Mouse (Mus musculus) MEL (cell line): Measurements from ENCODE around the gene Ccdc188. TPM values are rescaled to one million over a fixed set of nuclear protein-coding genes. Genes with fewer than 3 reads are reported as not detected.

Experiments used
- DNase-seq: peaks from one replicate; pipeline ENCODE4 v3.0.0; 2011; ENCODE audit warnings: low read depth, low spot score
- H3K27ac ChIP-seq: 2 replicates; pipeline ENCODE4 v1.5.1; 2012; ENCODE audit warnings: low read depth, mild to moderate bottlenecking, control low read depth, low read length, moderate library complexity; ENCODE audit not compliant: control insufficient read depth
- H3K27me3 ChIP-seq, 2 experiments: fragments of 150-350 bp in 1 of 2; sonication (generic) in 1 of 2; 2 replicates each; pipeline ENCODE4 v1.6.1; 2012; ENCODE audit warnings: low read length in 2 of 2, mild to moderate bottlenecking in 2 of 2, improper control_type of control experiment in 1 of 2, moderate library complexity in 1 of 2; ENCODE audit not compliant: insufficient read depth in 2 of 2, control insufficient read depth in 1 of 2
- H3K36me3 ChIP-seq, 2 experiments: 2 replicates each; pipeline ENCODE4 v1.6.1; 2012 to 2014; ENCODE audit warnings: low read length in 2 of 2, improper control_type of control experiment in 1 of 2, inconsistent platforms in 1 of 2, mild to moderate bottlenecking in 1 of 2; ENCODE audit not compliant: insufficient read depth in 2 of 2, control insufficient read depth in 1 of 2
- H3K4me1 ChIP-seq, 2 experiments: fragments of 150-350 bp in 1 of 2; sonication (generic) in 1 of 2; 2 replicates each; pipeline ENCODE4 v1.6.1; 2012; ENCODE audit warnings: low read length in 2 of 2, improper control_type of control experiment in 1 of 2, mild to moderate bottlenecking in 1 of 2; ENCODE audit not compliant: insufficient read depth in 2 of 2, control insufficient read depth in 1 of 2
- H3K4me3 ChIP-seq, 2 experiments: fragments of 150-350 bp in 1 of 2; sonication (generic) in 1 of 2; 2 replicates each; pipeline ENCODE4 v1.5.1; 2012; ENCODE audit warnings: low read depth in 2 of 2, low read length in 2 of 2, mild to moderate bottlenecking in 2 of 2, moderate library complexity in 2 of 2, control low read depth in 1 of 2, improper control_type of control experiment in 1 of 2; ENCODE audit not compliant: control insufficient read depth in 1 of 2, insufficient read depth in 1 of 2
- H3K79me2 ChIP-seq: 2 replicates; pipeline ENCODE4 v1.6.1; 2012; ENCODE audit warnings: mild to moderate bottlenecking, low read length, moderate library complexity; ENCODE audit not compliant: control insufficient read depth, poor library complexity, insufficient read depth
- H3K9ac ChIP-seq: 2 replicates; pipeline ENCODE4 v1.6.1; 2012; ENCODE audit warnings: low read depth, mild to moderate bottlenecking, control low read depth, low read length, moderate library complexity; ENCODE audit not compliant: control insufficient read depth, poor library complexity, severe bottlenecking
- H3K9me3 ChIP-seq: fragments of 150-350 bp; sonication (generic); replicated peaks from 2 replicates; pipeline ENCODE4 v1.6.1; 2012; ENCODE audit warnings: mild to moderate bottlenecking, low read length, improper control_type of control experiment, moderate library complexity; ENCODE audit not compliant: insufficient read depth
- BHLHE40 ChIP-seq: IDR thresholded peaks from 2 replicates; pipeline ENCODE4 v1.6.1; 2012; ENCODE audit warnings: low read depth, mild to moderate bottlenecking, inconsistent platforms, low read length, improper control_type of control experiment, borderline replicate concordance
- ELF1 ChIP-seq: IDR thresholded peaks from 2 replicates; pipeline ENCODE4 v1.6.1; 2014; ENCODE audit warnings: low read depth, mild to moderate bottlenecking, inconsistent platforms, low read length, improper control_type of control experiment, moderate library complexity
- ETS1 ChIP-seq: IDR thresholded peaks from 2 replicates; pipeline ENCODE4 v1.6.1; 2012; ENCODE audit warnings: low read depth, mild to moderate bottlenecking, inconsistent platforms, low read length, improper control_type of control experiment, moderate library complexity
- MEF2A ChIP-seq: IDR thresholded peaks from 2 replicates; pipeline ENCODE4 v1.6.1; 2014; ENCODE audit warnings: low read depth, mild to moderate bottlenecking, inconsistent platforms, low read length, improper control_type of control experiment; ENCODE audit not compliant: poor library complexity, insufficient replicate concordance, severe bottlenecking; ENCODE audit errors: extremely low read depth
- MXI1 ChIP-seq: IDR thresholded peaks from 2 replicates; pipeline ENCODE4 v1.6.1; 2011; ENCODE audit warnings: mild to moderate bottlenecking, low read depth, low read length, improper control_type of control experiment
- NELFE ChIP-seq: IDR thresholded peaks from 2 replicates; pipeline ENCODE4 v1.6.1; 2011; ENCODE audit warnings: low read depth, low read length, improper control_type of control experiment
- NRF1 ChIP-seq: IDR thresholded peaks from 2 replicates; pipeline ENCODE4 v1.6.1; 2014; ENCODE audit warnings: low read depth, mild to moderate bottlenecking, inconsistent platforms, low read length, improper control_type of control experiment, moderate library complexity; ENCODE audit not compliant: poor library complexity, insufficient read depth, severe bottlenecking
- RAD21 ChIP-seq: IDR thresholded peaks from 2 replicates; pipeline ENCODE4 v1.6.1; 2011; ENCODE audit warnings: mild to moderate bottlenecking, low read depth, low read length, improper control_type of control experiment
- TAL1 ChIP-seq: IDR thresholded peaks from 2 replicates; pipeline ENCODE4 v1.6.1; 2012; ENCODE audit warnings: mild to moderate bottlenecking, inconsistent platforms, low read length, moderate library complexity, mixed read lengths
- TCF12 ChIP-seq: IDR thresholded peaks from 2 replicates; pipeline ENCODE4 v1.6.1; 2014; ENCODE audit warnings: low read depth, mild to moderate bottlenecking, inconsistent platforms, low read length, improper control_type of control experiment, moderate library complexity
- USF1 ChIP-seq: IDR thresholded peaks from 2 replicates; pipeline ENCODE4 v1.6.1; 2014; ENCODE audit warnings: low read depth, mild to moderate bottlenecking, inconsistent platforms, low read length, improper control_type of control experiment, moderate library complexity
- USF2 ChIP-seq, 2 experiments: IDR thresholded peaks; 2 replicates each; pipeline ENCODE4 v1.6.1; 2011 to 2012; ENCODE audit warnings: improper control_type of control experiment in 2 of 2, low read length in 2 of 2, borderline replicate concordance in 1 of 2, inconsistent platforms in 1 of 2, low read depth in 1 of 2, mild to moderate bottlenecking in 1 of 2; ENCODE audit not compliant: insufficient read depth in 1 of 2
- ZMIZ1 ChIP-seq: IDR thresholded peaks from 2 replicates; pipeline ENCODE4 v1.6.1; 2012; ENCODE audit warnings: low read depth, mild to moderate bottlenecking, inconsistent platforms, low read length, improper control_type of control experiment, moderate library complexity
- polyA plus RNA-seq, 2 experiments: library from polyadenylated mRNA; stranded (reverse) in 1 of 2; unstranded in 1 of 2; fragments of >175 nt in 1 of 2; fragments of >200 nt in 1 of 2; gene quantifications; 2 replicates each; pipeline versions ENCODE4 v1.2.1 to v1.2.4; 2012; ENCODE audit warnings: low replicate concordance in 2 of 2, low read depth in 1 of 2; ENCODE audit not compliant: insufficient read length in 2 of 2, insufficient read depth in 1 of 2, missing spikeins in 1 of 2
- total RNA-seq: library from RNA; depleted of rRNA; stranded (reverse); fragments of 300-350 nt; gene quantifications from 2 replicates; pipeline ENCODE4 v1.2.3, GENCODE M21; 2012

Ccdc188 gene
- total and polyA plus RNA-seq, 3 experiments, result not detected

DNA sequence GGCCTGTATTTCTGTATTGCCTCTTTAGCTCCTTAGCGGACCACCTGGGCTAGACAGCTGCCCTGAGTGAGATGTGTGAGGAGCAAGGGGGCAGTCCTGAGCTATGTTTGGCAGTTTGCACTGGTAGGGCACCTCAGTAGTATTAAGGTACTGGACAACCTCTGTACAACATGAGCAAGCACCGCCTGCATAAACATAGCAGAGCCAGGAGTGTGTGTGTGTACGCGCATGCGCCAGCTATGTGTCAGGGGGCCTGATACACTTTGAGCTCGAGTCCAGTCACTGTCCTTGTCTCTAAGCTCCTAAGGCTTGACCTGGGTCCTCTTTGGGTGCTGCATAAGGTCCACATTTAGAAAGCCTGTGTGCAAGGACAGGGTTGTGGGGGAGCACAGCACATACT lies 12.9 kb downstream of the Ccdc188 start:
- no peak overlapping the region for H3K9ac ChIP-seq
- no peak overlapping the region for H3K4me3 ChIP-seq
- no peak overlapping the region for H3K27ac ChIP-seq
- H3K9me3 ChIP-seq, result no peaks in the 10 kb centered on the region
- DNase-seq, result no peak
- H3K36me3 ChIP-seq, result no peaks in the 10 kb centered on the region
- no peaks in the 10 kb centered on the region for H3K27me3 ChIP-seq
- H3K79me2 ChIP-seq, result peaks cover 25% of the 10 kb centered on the region
- TF ChIP-seq MXI1, result no peak
- TF ChIP-seq NRF1, result no peak
- TF ChIP-seq USF2 (IDR thresholded peaks at IDR 0.05; ENCODE audit: borderline replicate concordance in 1 of 2, insufficient read depth in 1 of 2, low read depth in 1 of 2, low read length in 2 of 2), result no peak
- TF ChIP-seq, all 39 proteins: peak for 0
- peaks cover 0 to 11% of the 10 kb centered on the region in 2 experiments; a peak in 2 of 4 replicates for H3K4me1 ChIP-seq

DNA sequence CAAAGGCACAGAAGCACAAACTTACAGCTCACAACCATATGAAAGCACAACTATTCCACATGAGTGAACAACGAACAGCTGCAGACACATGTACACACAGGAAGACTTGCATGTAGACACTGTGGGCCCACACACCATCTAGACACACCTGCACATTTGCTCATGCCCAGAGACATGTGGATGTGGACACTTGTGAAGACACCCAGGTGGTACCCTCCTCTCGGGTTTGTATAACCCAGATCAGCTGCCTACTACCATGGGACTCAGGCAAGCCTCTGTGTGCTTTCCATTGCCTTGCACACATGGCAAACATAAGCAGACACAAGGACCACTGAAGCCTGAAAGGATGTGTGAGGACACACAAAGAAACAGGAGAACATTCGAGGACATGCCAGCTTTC lies 13.4 kb downstream of the Ccdc188 start:
- Histone ChIP-seq H3K9ac (no peak overlapping the region), H3K79me2 (peaks cover 25% of the 10 kb centered on the region), H3K4me3 (no peak overlapping the region), H3K36me3 (no peaks in the 10 kb centered on the region), H3K4me1 (peaks cover 0 to 15% of the 10 kb centered on the region in 2 experiments; a peak in 3 of 4 replicates), H3K27me3 (no peaks in the 10 kb centered on the region), H3K9me3 (no peaks in the 10 kb centered on the region), H3K27ac (no peak overlapping the region)
- TF ChIP-seq ETS1 (no peak), TAL1 (no peak), ZMIZ1 (no peak), BHLHE40 (no peak), RAD21 (no peak), TCF12 (no peak)
- no peak for DNase-seq

DNA sequence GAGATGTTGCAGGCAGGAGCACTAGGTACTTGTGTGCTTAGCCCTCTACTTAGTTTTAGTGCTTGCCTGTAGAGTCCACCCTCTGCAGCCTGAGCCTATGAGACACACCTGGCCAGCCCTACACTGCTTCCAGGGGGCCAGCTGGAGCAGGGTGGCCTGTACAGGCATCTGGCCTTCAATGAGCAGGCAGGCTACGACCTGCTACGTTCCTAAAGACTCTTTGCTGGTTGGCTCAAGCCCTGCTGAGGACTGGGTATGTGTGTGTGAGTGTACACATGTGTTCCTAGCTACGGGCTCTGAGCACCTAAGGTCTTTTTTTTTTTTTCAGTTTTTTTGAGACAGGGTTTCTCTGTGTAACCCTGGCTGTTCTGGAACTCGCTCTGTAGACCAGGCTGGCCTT lies 13.8 kb downstream of the Ccdc188 start:
- H3K27ac ChIP-seq, result no peak overlapping the region
- no peaks in the 10 kb centered on the region for H3K27me3 ChIP-seq
- H3K9me3 ChIP-seq, result no peaks in the 10 kb centered on the region
- peaks cover 25% of the 10 kb centered on the region for H3K79me2 ChIP-seq
- TF ChIP-seq NELFE (no peak), BHLHE40 (no peak), RAD21 (no peak), ELF1 (no peak), MEF2A (no peak), USF1 (no peak)
- H3K4me3 ChIP-seq, result no peak overlapping the region
- peaks cover 0 to 19% of the 10 kb centered on the region in 2 experiments; a peak in 3 of 4 replicates for H3K4me1 ChIP-seq
- no peak for DNase-seq
- peaks cover 0 to 1% of the 10 kb centered on the region in 2 experiments; a peak in 1 of 4 replicates for H3K36me3 ChIP-seq
- no peak overlapping the region for H3K9ac ChIP-seq
